Mouse (Mus musculus) forelimb bud, embryonic 11.5 days (tissue): ENCODE data around the gene Matk.

ENCODE experiments used
- DNase-seq: peaks from one replicate; pipeline ENCODE4 v3.0.0-alpha.2; 2012; ENCODE audit warnings: low read depth, low spot score

The Matk gene

DNA sequence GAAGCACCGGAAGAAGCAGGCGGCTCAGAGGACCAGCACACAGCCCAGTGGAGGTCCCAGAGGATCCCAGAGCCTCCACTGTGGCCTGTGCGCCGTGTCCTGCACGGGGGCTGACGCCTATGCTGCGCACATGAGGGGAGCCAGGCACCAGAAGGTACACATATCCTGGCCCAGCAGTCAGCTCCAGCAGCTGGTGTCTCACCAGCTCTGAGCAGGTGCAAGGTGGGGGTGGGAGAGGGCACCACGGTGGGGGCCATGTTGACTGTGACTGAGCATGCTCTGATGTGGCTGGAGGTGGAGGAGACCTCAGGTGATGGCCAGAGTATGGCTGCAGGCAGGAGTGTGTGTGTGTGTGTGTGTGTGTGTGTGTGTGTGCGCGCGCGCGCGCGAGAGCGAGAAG lies 10.7 kb upstream of the Matk start:
- DNase-seq = no peak

GRCm38 (mm10) chr10:81244146-81244545 lies 8.6 kb upstream of the Matk start:
- no peak for DNase-seq

- DNase-seq = peak; percentile 68
Measured at GRCm38 (mm10) chr10:81244595-81244994, 8.1 kb upstream of the Matk start.

DNA sequence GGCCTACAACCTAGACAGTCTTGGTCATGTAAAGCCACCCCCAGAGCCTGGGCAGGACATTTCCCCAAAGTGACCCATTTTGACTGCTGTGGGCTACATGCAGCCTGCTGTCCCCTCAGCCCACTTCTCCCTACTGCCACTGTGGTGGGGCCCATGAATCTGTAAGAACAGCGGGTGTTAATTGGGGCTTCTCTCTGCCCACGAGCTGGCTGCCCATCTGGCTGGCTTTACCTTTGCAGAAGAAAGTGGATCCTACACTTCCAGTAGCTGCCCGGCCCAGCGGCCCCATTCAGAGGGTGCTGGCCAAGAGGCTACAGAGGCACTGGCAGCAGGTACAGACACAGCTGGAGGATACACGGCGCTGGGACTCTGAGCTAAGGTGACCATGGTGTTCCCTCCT lies 7.6 kb upstream of the Matk start:
- no peak for DNase-seq

DNA sequence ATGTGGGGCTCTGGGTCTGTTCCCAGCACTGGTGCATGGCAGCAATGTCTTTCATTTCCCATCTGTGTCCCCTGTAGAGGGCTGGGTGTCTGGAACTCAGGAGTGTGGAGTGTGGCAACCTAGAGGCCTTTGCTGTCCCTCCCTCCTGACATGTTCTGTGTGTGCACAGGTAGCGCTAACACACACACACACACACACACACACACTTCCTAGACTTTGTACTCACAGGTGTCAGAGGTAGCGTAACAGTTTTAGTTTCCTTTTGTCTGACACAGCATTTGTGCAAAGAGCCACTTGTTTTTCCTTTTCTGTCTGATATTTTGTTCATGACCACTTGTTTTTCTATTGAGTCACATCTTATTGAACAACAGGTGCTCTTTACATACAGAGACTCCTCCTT lies 4.9 kb upstream of the Matk start:
- no peak for DNase-seq

DNA sequence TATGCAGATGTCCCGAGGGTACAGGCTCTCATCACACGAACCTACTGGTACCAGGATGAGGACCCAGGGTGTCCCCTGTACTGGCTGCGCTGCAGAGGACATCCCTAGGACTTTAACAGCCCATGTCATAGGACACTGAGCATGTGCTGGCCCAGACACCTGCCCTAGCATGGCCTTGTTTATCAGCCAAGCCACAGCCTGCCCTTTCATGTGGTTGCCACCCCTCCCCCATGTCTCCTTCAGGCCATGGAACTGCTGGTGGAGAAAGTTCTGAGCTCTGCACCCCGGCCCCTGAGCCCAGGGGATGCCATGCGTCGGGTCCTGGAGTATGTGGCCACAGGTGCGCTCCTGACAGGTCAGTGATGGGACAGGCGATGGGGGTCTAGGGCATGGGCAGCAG lies 3.3 kb upstream of the Matk start:
- DNase-seq = no peak

- DNase-seq = no peak
Measured at GRCm38 (mm10) chr10:81254886-81255285, 2.2 kb downstream of the Matk start.

- DNase-seq = no peak
Measured at GRCm38 (mm10) chr10:81257158-81258039, 4.7 kb downstream of the Matk start.

GRCm38 (mm10) chr10:81259225-81259884 lies 6.6 kb downstream of the Matk start:
- no peak for DNase-seq

DNA sequence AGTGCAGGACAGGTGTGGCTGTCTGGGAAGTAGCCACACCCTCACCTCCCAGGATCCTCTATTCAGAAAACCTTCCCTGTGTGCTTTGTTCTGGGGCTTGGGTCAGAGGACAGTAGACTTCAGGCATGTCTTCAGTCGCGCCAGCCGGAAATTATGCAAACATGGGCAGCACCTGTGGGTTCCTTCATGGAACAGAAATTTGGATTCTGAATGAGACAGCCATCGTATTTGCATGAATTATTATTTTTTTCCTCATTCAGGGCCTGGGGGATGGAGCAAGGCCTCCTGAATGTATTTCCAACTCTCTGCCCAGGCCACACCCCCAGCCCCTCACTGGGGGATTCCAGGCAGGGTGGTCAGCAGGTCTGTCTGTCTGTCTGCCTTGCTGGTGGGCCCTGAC lies 8.3 kb downstream of the Matk start:
- no peak for DNase-seq

- no peak for DNase-seq
Measured at GRCm38 (mm10) chr10:81265540-81265939, 12.8 kb downstream of the Matk start.

DNA sequence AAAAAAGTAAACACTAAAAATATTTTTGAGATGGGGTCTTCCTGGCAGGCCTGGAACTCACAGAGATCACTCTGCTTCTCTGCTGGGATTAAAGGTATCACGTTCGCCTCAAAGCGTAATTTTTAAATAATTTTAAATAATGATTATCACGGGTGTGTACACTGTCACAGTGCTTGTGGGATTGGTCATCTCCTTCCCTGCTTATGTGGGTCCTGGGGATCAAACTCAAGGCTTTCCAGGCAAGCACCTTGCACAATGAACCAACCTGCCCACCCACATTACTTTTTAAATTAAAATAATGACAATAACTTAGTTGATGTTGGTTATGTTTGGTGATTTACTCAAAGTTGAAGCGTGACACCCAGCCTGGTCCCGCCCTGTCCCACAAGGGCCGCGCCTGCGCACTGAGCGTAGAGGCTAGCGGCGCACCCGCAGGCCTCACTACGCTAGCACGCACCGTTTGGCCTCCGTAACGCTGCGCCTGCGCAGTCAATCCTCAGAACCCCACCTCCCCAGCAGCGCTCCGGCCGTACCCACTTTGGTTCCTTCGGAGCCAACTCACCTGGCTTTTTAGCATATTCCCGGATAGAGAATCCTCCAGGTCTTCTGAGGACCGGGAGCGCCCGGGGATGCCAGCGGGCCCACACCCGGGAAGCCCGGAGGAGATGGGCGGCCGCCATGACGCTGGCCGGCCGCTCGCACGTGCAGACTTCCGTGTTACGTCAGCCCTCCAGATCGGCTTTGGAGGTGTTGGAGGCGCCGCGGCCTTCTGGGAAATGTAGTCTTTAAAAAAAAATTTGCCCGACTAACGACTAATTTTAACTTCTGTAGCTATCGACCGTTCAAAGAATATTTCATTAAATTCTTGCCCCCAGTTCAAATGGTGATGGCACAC lies 13.7 kb downstream of the Matk start, which contains the start of the genes Mrpl54 and Apba3:
TSS of gene Mrpl54 (minus strand) at position 724 of the 895 bp plus-strand sequence.
TSS of gene Apba3 (plus strand) at position 750 of the 895 bp plus-strand sequence.
- peak; percentile 94 for DNase-seq

GRCm38 (mm10) chr10:81268056-81268455 lies 15.3 kb downstream of the Matk start:
- peak; percentile 83 for DNase-seq

- DNase-seq = no peak
Measured at GRCm38 (mm10) chr10:81268643-81269412, 16.1 kb downstream of the Matk start.

- no peak for DNase-seq
Measured at GRCm38 (mm10) chr10:81272356-81272755, 19.6 kb downstream of the Matk start.

GRCm38 (mm10) chr10:81273842-81274241 lies 21.1 kb downstream of the Matk start:
- no peak for DNase-seq

- no peak for DNase-seq
Measured at GRCm38 (mm10) chr10:81277676-81278075, 24.9 kb downstream of the Matk start.

GRCm38 (mm10) chr10:81279496-81279895 lies 26.8 kb downstream of the Matk start:
- DNase-seq = no peak

DNA sequence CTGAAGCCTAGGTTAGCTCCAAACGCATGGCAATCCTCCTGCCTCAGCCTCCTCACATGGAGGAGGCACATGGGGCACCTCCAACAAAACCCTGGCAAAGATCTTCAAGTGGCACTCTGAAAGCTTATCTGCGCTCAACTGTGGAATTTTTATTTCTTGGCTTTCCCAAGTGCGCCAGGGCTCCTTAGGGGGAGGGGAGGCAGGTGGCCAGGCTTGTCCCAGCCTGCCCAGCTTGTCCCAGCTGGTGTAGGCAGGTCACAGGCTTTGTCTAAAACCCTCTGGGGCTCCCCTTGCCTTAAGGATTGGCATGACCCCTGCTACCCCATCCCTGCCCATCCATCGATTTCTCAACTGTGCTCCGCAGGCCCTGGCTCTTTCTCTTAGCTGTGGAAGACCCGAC lies 31.5 kb downstream of the Matk start:
- no peak for DNase-seq

DNA sequence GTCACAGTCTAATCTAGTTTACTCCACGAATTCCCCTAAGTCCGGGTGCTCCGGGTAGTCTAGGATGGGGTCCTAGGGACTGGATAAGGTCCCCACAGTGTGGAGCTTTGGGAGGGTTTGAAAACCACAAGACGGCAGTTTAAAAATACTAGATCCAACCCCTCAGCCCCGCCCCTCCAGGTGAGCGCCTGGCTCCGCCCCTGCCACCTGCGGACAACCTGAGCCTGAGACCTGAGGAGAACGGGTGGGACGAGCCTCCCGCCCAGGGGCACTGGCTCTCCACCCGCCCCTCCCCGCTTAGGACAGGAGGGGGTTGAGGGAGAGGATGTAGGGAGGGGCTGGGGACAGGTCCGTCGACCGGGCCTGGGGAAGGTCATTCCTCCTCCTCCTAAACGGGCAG lies 32.0 kb downstream of the Matk start:
- no peak for DNase-seq
